ENCODE assay signal across 24 mouse cellular contexts in genomic region chr7:44439696-44440095, GRCm38 (mm10). TPM values are rescaled to one million over a fixed set of nuclear protein-coding genes. Genes with fewer than 3 reads are reported as not detected.
DNase-seq lines count a peak whose midpoint lies in the region; ATAC-seq and TF ChIP-seq lines count a peak whose summit lies in the region.
"Had no signal": no experiment of that assay in that cellular context is flagged by ENCODE, and none has a peak within 500 bp of the region (broad histone marks: within the 10 kb centered on the region; RNA-seq: fewer than 3 reads in every experiment).

No protein-coding gene starts in this region.

- H3K9me3 ChIP-seq in hindbrain, postnatal 0 days (ENCODE audit: low read length), result no peaks in the 10 kb centered on the region
- no peaks in the 10 kb centered on the region for H3K9me3 ChIP-seq in hindbrain, embryonic 14.5 days (ENCODE audit: control insufficient read depth, low read length)
- H3K9me3 ChIP-seq in midbrain, embryonic 16.5 days (replicated peaks; ENCODE audit: control insufficient read depth, low read length, poor library complexity, severe bottlenecking), result no peaks in the 10 kb centered on the region
- no peaks in the 10 kb centered on the region for H3K9me3 ChIP-seq in midbrain, postnatal 0 days (ENCODE audit: low read length)
- H3K9me3 ChIP-seq: embryonic facial prominence, embryonic 15.5 days; forebrain, embryonic 10.5 days; heart, embryonic 12.5 days; hindbrain, embryonic 10.5 days; intestine, embryonic 15.5 days had no signal

- no peak overlapping the region for H3K4me3 ChIP-seq in cerebellum, adult 2 months (replicated peaks; ENCODE audit: insufficient read depth, low read depth, low read length)
- H3K4me3 ChIP-seq in hindbrain, postnatal 0 days (ENCODE audit: low read length), result no peak overlapping the region
- no peak overlapping the region for H3K4me3 ChIP-seq in hindbrain, embryonic 14.5 days (replicated peaks; ENCODE audit: low read length)
- no peak overlapping the region for H3K4me3 ChIP-seq in midbrain, embryonic 16.5 days (ENCODE audit: low read depth, low read length)
- no peak overlapping the region for H3K4me3 ChIP-seq in midbrain, postnatal 0 days (ENCODE audit: low read depth, low read length)
- H3K4me3 ChIP-seq: embryonic facial prominence, embryonic 15.5 days; erythroblast, embryonic 14.5 days; forebrain, embryonic 10.5 days; gastrocnemius, adult 2 months; heart, embryonic 12.5 days; hindbrain, embryonic 10.5 days; intestine, embryonic 15.5 days had no signal

- TF ChIP-seq POLR2A in cerebellum, adult 2 months (IDR thresholded peaks at IDR 0.05; ENCODE audit: borderline replicate concordance, insufficient read depth, low read length), result no peak

- 23% methylated on average over 2 of the region's 2 CpGs for WGBS in cerebellum, adult 2 months
- 74% methylated on average over 2 of the region's 2 CpGs for WGBS in hindbrain, postnatal 0 days
- 76% methylated on average over 2 of the region's 2 CpGs for WGBS in hindbrain, embryonic 14.5 days
- WGBS in midbrain, embryonic 16.5 days, result 80% methylated on average over 2 of the region's 2 CpGs
- WGBS in midbrain, postnatal 0 days, result 77% methylated on average over 2 of the region's 2 CpGs

- no peaks in the 10 kb centered on the region for H3K27me3 ChIP-seq in cerebellum, adult 2 months (ENCODE audit: control insufficient read depth, insufficient read depth, low read length)
- no peaks in the 10 kb centered on the region for H3K27me3 ChIP-seq in hindbrain, postnatal 0 days (ENCODE audit: insufficient read depth, low read length)
- no peaks in the 10 kb centered on the region for H3K27me3 ChIP-seq in hindbrain, embryonic 14.5 days (ENCODE audit: control insufficient read depth, insufficient read depth, low read length)
- H3K27me3 ChIP-seq in midbrain, embryonic 16.5 days (ENCODE audit: control insufficient read depth, insufficient read depth, low read depth, low read length), result no peaks in the 10 kb centered on the region
- H3K27me3 ChIP-seq in midbrain, postnatal 0 days (ENCODE audit: insufficient read depth, low read length), result no peaks in the 10 kb centered on the region

- no peaks in the 10 kb centered on the region for H3K36me3 ChIP-seq in hindbrain, postnatal 0 days (ENCODE audit: insufficient read depth, low read length)
- peaks cover 8% of the 10 kb centered on the region for H3K36me3 ChIP-seq in hindbrain, embryonic 14.5 days (replicated peaks; ENCODE audit: control insufficient read depth, insufficient read depth)
- H3K36me3 ChIP-seq in midbrain, embryonic 16.5 days (ENCODE audit: control insufficient read depth, insufficient read depth, low read length), result peaks cover 2% of the 10 kb centered on the region; the same call in 1 of the 2 replicates
- 0 out of 2 replicates have a peak, but pooled peaks cover 5% of the 10 kb centered on the region for H3K36me3 ChIP-seq in midbrain, postnatal 0 days (ENCODE audit: insufficient read depth, low read length)
- H3K36me3 ChIP-seq: embryonic facial prominence, embryonic 15.5 days; heart, embryonic 12.5 days; intestine, embryonic 15.5 days had no signal

- no peak overlapping the region for H3K4me2 ChIP-seq in hindbrain, postnatal 0 days (ENCODE audit: low read depth, low read length)
- H3K4me2 ChIP-seq in hindbrain, embryonic 14.5 days (replicated peaks), result no peak overlapping the region
- no peak overlapping the region for H3K4me2 ChIP-seq in midbrain, embryonic 16.5 days (ENCODE audit: low read length)
- no peak overlapping the region for H3K4me2 ChIP-seq in midbrain, postnatal 0 days (ENCODE audit: low read depth, low read length, poor library complexity, severe bottlenecking)
- H3K4me2 ChIP-seq: embryonic facial prominence, embryonic 15.5 days; heart, embryonic 12.5 days; intestine, embryonic 15.5 days had no signal

- no peak for TF ChIP-seq CTCF in cerebellum, adult 2 months (IDR thresholded peaks at IDR 0.05; ENCODE audit: borderline replicate concordance, insufficient read depth, low read depth, low read length)
- no peak for TF ChIP-seq CTCF in hindbrain, postnatal 0 days (IDR thresholded peaks at IDR 0.05; ENCODE audit: low read depth)
- no peak for TF ChIP-seq CTCF in midbrain, postnatal 0 days (IDR thresholded peaks at IDR 0.05)

- H3K9ac ChIP-seq in hindbrain, postnatal 0 days (replicated peaks; ENCODE audit: low read length), result no peak overlapping the region; the same call in 1 of the 2 replicates
- H3K9ac ChIP-seq in hindbrain, embryonic 14.5 days, result no peak overlapping the region
- 0 out of 2 replicates have a peak overlapping the region, but pooled peaks have one; percentile 27 for H3K9ac ChIP-seq in midbrain, embryonic 16.5 days (ENCODE audit: low read depth, low read length)
- no peak overlapping the region for H3K9ac ChIP-seq in midbrain, postnatal 0 days (replicated peaks; ENCODE audit: low read length, poor library complexity, severe bottlenecking)
- H3K9ac ChIP-seq: embryonic facial prominence, embryonic 15.5 days; heart, embryonic 12.5 days; intestine, embryonic 15.5 days had no signal

- DNase-seq in cerebellum, adult 2 months, result peak; percentile 28 to 34
- no peak for DNase-seq in cerebellum, postnatal 36 days
- peak; percentile 23 to 27 for DNase-seq in cerebellum, postnatal 25 days
- no peak for DNase-seq in cerebellum, postnatal 10 days
- no peak for DNase-seq in hindbrain, postnatal 0 days (ENCODE audit: low spot score)
- no peak for DNase-seq in hindbrain, embryonic 14.5 days (ENCODE audit: low spot score)
- DNase-seq in midbrain, postnatal 0 days (ENCODE audit: low spot score), result no peak
- DNase-seq: adrenal gland, postnatal 10 days; embryo, embryonic 11 days; gastrocnemius, adult 2 months; gastrocnemius, postnatal 25 days; kidney, adult 18-20 months had no signal

- H3K27ac ChIP-seq in cerebellum, adult 2 months (ENCODE audit: insufficient read depth, low read length), result peak overlapping the region; percentile 20
- 0 out of 2 replicates have a peak overlapping the region, but pooled peaks have one; percentile 98 for H3K27ac ChIP-seq in hindbrain, postnatal 0 days
- no peak overlapping the region for H3K27ac ChIP-seq in hindbrain, embryonic 14.5 days
- H3K27ac ChIP-seq in midbrain, embryonic 16.5 days (ENCODE audit: low read length), result no peak overlapping the region
- H3K27ac ChIP-seq in midbrain, postnatal 0 days (ENCODE audit: low read depth, low read length), result no peak overlapping the region
- H3K27ac ChIP-seq: embryonic facial prominence, embryonic 15.5 days; forebrain, embryonic 10.5 days; gastrocnemius, adult 2 months; hindbrain, embryonic 10.5 days; intestine, embryonic 15.5 days had no signal

- peaks cover 56% of the 10 kb centered on the region for H3K4me1 ChIP-seq in cerebellum, adult 2 months (ENCODE audit: control insufficient read depth, insufficient read depth, low read length)
- peaks cover 15% of the 10 kb centered on the region for H3K4me1 ChIP-seq in hindbrain, postnatal 0 days (ENCODE audit: insufficient read depth, low read length)
- H3K4me1 ChIP-seq in hindbrain, embryonic 14.5 days (replicated peaks; ENCODE audit: control insufficient read depth, insufficient read depth, low read length), result peaks cover 28% of the 10 kb centered on the region
- H3K4me1 ChIP-seq in midbrain, embryonic 16.5 days (ENCODE audit: control insufficient read depth, insufficient read depth, low read length), result peaks cover 36% of the 10 kb centered on the region
- H3K4me1 ChIP-seq in midbrain, postnatal 0 days (ENCODE audit: insufficient read depth, low read length), result peaks cover 7% of the 10 kb centered on the region

- no peak for ATAC-seq in hindbrain, postnatal 0 days
- no peak for ATAC-seq in hindbrain, embryonic 14.5 days (ENCODE audit: low FRiP score)
- no peak for ATAC-seq in midbrain, embryonic 16.5 days
- ATAC-seq in midbrain, postnatal 0 days (ENCODE audit: low FRiP score), result no peak
- ATAC-seq: intestine, embryonic 15.5 days had no signal

RNA-seq across cellular contexts. Expression of gene Lrrc4b, which starts 10.9 kb away (rescaled TPM):
- polyA plus RNA-seq in cerebellum, adult 2 months (2012; rRNA removed), result 190 and 214 TPM in 2 replicates
- total RNA-seq in hindbrain, postnatal 0 days (2014; rRNA removed), result 562 and 663 TPM in 2 replicates
- 19.6 and 22.7 TPM in 2 replicates for polyA plus RNA-seq in hindbrain, postnatal 0 days (2015; fragmentation: Nextera tagmentation; extraction: Ambion mirVana)
- polyA plus RNA-seq in hindbrain, embryonic 14.5 days (2014; fragmentation: Nextera tagmentation; extraction: Ambion mirVana), result 26.4 and 26.5 TPM in 2 replicates
- polyA plus RNA-seq in midbrain, embryonic 16.5 days (2015; fragmentation: Nextera tagmentation; extraction: Ambion mirVana), result 14.3 and 15.9 TPM in 2 replicates
- total RNA-seq in midbrain, postnatal 0 days (2014; rRNA removed), result 589 and 657 TPM in 2 replicates
- 24.2 and 26.9 TPM in 2 replicates for polyA plus RNA-seq in midbrain, postnatal 0 days (2015; fragmentation: Nextera tagmentation; extraction: Ambion mirVana)
- total RNA-seq: common myeloid progenitor, adult 5-6 weeks; gastrocnemius, adult 2 months; granulocyte monocyte progenitor cell, adult 5-6 weeks had no signal
- polyA plus RNA-seq: C2C12; erythroblast, embryonic 14.5 days had no signal

RNA-seq across cellular contexts. Expression of gene Aspdh, which starts 25.5 kb away (rescaled TPM):
- polyA plus RNA-seq in cerebellum, adult 2 months (2012; rRNA removed), result 9.3 and 10.2 TPM in 2 replicates
- 10.2 and 15.5 TPM in 2 replicates for total RNA-seq in hindbrain, postnatal 0 days (2014; rRNA removed)
- 3.1 and 3.8 TPM in 2 replicates for polyA plus RNA-seq in hindbrain, postnatal 0 days (2015; fragmentation: Nextera tagmentation; extraction: Ambion mirVana)
- polyA plus RNA-seq in hindbrain, embryonic 14.5 days (2014; fragmentation: Nextera tagmentation; extraction: Ambion mirVana), result 3.4 and 5.1 TPM in 2 replicates
- polyA plus RNA-seq in midbrain, embryonic 16.5 days (2015; fragmentation: Nextera tagmentation; extraction: Ambion mirVana), result 3.9 and 4.2 TPM in 2 replicates
- total RNA-seq in midbrain, postnatal 0 days (2014; rRNA removed), result 7.1 and 11.8 TPM in 2 replicates
- 2.1 and 3.7 TPM in 2 replicates for polyA plus RNA-seq in midbrain, postnatal 0 days (2015; fragmentation: Nextera tagmentation; extraction: Ambion mirVana)
- total RNA-seq: common myeloid progenitor, adult 5-6 weeks; gastrocnemius, adult 2 months; gastrocnemius, postnatal 25 days; granulocyte monocyte progenitor cell, adult 5-6 weeks; MEL had no signal
- polyA plus RNA-seq: C2C12; embryonic facial prominence, embryonic 11.5 days had no signal

RNA-seq across cellular contexts. Expression of gene Josd2, which starts 28.1 kb away (rescaled TPM):
- 273 and 294 TPM in 2 replicates for polyA plus RNA-seq in cerebellum, adult 2 months (2012; rRNA removed)
- 32.7 and 44.5 TPM in 2 replicates for total RNA-seq in hindbrain, postnatal 0 days (2014; rRNA removed)
- 28.3 and 32.7 TPM in 2 replicates for polyA plus RNA-seq in hindbrain, postnatal 0 days (2015; fragmentation: Nextera tagmentation; extraction: Ambion mirVana)
- polyA plus RNA-seq in hindbrain, embryonic 14.5 days (2014; fragmentation: Nextera tagmentation; extraction: Ambion mirVana), result 26.9 and 33.4 TPM in 2 replicates
- polyA plus RNA-seq in midbrain, embryonic 16.5 days (2015; fragmentation: Nextera tagmentation; extraction: Ambion mirVana), result 39.5 and 39.6 TPM in 2 replicates
- total RNA-seq in midbrain, postnatal 0 days (2014; rRNA removed), result 25.5 and 38.5 TPM in 2 replicates
- 22.7 and 25.4 TPM in 2 replicates for polyA plus RNA-seq in midbrain, postnatal 0 days (2015; fragmentation: Nextera tagmentation; extraction: Ambion mirVana)

RNA-seq across cellular contexts. Expression of gene 1700008O03Rik, which starts 54.1 kb away (rescaled TPM):
- 3.1 and 3.8 TPM in 2 replicates for polyA plus RNA-seq in cerebellum, adult 2 months (2012; rRNA removed)
- total RNA-seq in hindbrain, postnatal 0 days (2014; rRNA removed), result 1.4 and 2.3 TPM in 2 replicates
- polyA plus RNA-seq in hindbrain, postnatal 0 days (2015; fragmentation: Nextera tagmentation; extraction: Ambion mirVana), result 3.3 and 3.6 TPM in 2 replicates
- 2.1 and 2.8 TPM in 2 replicates for polyA plus RNA-seq in hindbrain, embryonic 14.5 days (2014; fragmentation: Nextera tagmentation; extraction: Ambion mirVana)
- 2.0 and 3.6 TPM in 2 replicates for polyA plus RNA-seq in midbrain, embryonic 16.5 days (2015; fragmentation: Nextera tagmentation; extraction: Ambion mirVana)
- total RNA-seq in midbrain, postnatal 0 days (2014; rRNA removed), result 0.38 and 1.4 TPM in 2 replicates
- polyA plus RNA-seq in midbrain, postnatal 0 days (2015; fragmentation: Nextera tagmentation; extraction: Ambion mirVana), result 3.8 and 5.2 TPM in 2 replicates
- total RNA-seq: gastrocnemius, adult 2 months; gastrocnemius, postnatal 25 days; MEL had no signal

RNA-seq across cellular contexts. Expression of gene Syt3, which starts 55.8 kb away (rescaled TPM):
- polyA plus RNA-seq in cerebellum, adult 2 months (2012; rRNA removed), result 125 and 130 TPM in 2 replicates
- 130 and 154 TPM in 2 replicates for total RNA-seq in hindbrain, postnatal 0 days (2014; rRNA removed)
- 73.7 and 79.2 TPM in 2 replicates for polyA plus RNA-seq in hindbrain, postnatal 0 days (2015; fragmentation: Nextera tagmentation; extraction: Ambion mirVana)
- polyA plus RNA-seq in hindbrain, embryonic 14.5 days (2014; fragmentation: Nextera tagmentation; extraction: Ambion mirVana), result 61.8 and 70.8 TPM in 2 replicates
- 57.4 and 73.2 TPM in 2 replicates for polyA plus RNA-seq in midbrain, embryonic 16.5 days (2015; fragmentation: Nextera tagmentation; extraction: Ambion mirVana)
- 119 and 144 TPM in 2 replicates for total RNA-seq in midbrain, postnatal 0 days (2014; rRNA removed)
- polyA plus RNA-seq in midbrain, postnatal 0 days (2015; fragmentation: Nextera tagmentation; extraction: Ambion mirVana), result 88.4 and 96.7 TPM in 2 replicates
- polyA plus RNA-seq: C2C12; erythroblast, embryonic 14.5 days had no signal

Comparison
In these comparisons a context has a peak if more than half of its experiments do, and no peak if none do; other contexts are left out.
1. DNase-seq: peak in cerebellum, adult 2 months (2 of 2) and cerebellum, postnatal 25 days (2 of 2); none in cerebellum, postnatal 36 days (0 of 2), cerebellum, postnatal 10 days (0 of 2), hindbrain, postnatal 0 days (single experiment), hindbrain, embryonic 14.5 days (single experiment) and midbrain, postnatal 0 days (single experiment).
2. H3K27ac ChIP-seq: peak in cerebellum, adult 2 months (single experiment) and hindbrain, postnatal 0 days (single experiment); none in hindbrain, embryonic 14.5 days (single experiment), midbrain, embryonic 16.5 days (single experiment) and midbrain, postnatal 0 days (single experiment).